ENCODE assay signal across 12 mouse cellular contexts in genomic region chr5:22546536-22546935, GRCm38 (mm10).
"Had no signal": no experiment of that assay in that cellular context is flagged by ENCODE, and none has a peak within 500 bp of the region (broad histone marks: within the 10 kb centered on the region; RNA-seq: fewer than 3 reads in every experiment).

No protein-coding gene starts in this region.

- DNase-seq: kidney, adult 2 months; kidney, postnatal 25 days; left cerebral cortex, postnatal 4 days; lung, adult 18-20 months; midbrain, embryonic 14.5 days; right cerebral cortex, adult 18-20 months; right cerebral cortex, postnatal 25 days; thymus, postnatal 36 days had no signal

- H3K4me3 ChIP-seq: limb, embryonic 13.5 days; midbrain, embryonic 10.5 days; myocyte; neural tube, embryonic 15.5 days had no signal

- H3K9ac ChIP-seq: limb, embryonic 13.5 days; neural tube, embryonic 15.5 days had no signal

- H3K27me3 ChIP-seq: limb, embryonic 13.5 days; neural tube, embryonic 15.5 days had no signal

- H3K9me3 ChIP-seq: limb, embryonic 13.5 days; midbrain, embryonic 10.5 days; neural tube, embryonic 15.5 days had no signal

- H3K4me2 ChIP-seq: limb, embryonic 13.5 days; neural tube, embryonic 15.5 days had no signal

- H3K27ac ChIP-seq: limb, embryonic 13.5 days; midbrain, embryonic 10.5 days; neural tube, embryonic 15.5 days had no signal
